Mouse (Mus musculus): ENCODE results near the gene Lmod1. TPM values are rescaled to one million over a fixed set of nuclear protein-coding genes. Genes with fewer than 3 reads are reported as not detected.

The Lmod1 gene
- total RNA-seq, 2 experiments from 2014 or later = 4.5 to 5.3 TPM

DNA sequence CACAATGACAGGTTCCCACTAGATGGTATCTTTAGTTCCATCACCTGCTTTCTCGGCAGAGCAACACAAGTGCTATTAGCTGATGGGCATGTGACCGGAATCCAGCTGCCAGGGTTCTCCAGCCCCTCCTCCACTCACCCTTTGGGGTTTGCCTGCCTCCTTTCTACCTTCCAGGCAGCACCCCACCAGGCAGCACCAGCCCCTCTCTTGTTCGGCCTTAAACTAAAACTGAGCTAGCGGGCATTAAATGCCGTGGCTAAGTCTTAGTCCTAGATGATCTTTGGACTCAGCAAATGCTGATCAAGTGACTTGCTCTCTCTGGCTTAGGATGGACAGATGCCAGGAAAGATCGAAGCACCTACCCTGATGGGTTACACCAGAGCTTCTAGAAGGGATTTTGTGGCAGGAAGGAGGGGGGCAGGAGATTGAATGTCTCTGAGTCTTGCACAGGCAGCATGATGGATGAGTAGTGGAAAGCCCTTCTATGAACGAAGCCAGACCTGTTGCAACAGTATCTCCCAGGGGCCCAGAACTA, 1.2 kb upstream of the Lmod1 start:
- intact Hi-C loops (cut with DNase I) = no loop called here
- no peak for TF ChIP-seq CTCF (IDR thresholded peaks at IDR 0.05)
- peak; percentile 60 for DNase-seq
- H3K4me3 ChIP-seq = no peak overlapping the region
- H3K27ac ChIP-seq = peak overlapping the region; percentile 86

DNA sequence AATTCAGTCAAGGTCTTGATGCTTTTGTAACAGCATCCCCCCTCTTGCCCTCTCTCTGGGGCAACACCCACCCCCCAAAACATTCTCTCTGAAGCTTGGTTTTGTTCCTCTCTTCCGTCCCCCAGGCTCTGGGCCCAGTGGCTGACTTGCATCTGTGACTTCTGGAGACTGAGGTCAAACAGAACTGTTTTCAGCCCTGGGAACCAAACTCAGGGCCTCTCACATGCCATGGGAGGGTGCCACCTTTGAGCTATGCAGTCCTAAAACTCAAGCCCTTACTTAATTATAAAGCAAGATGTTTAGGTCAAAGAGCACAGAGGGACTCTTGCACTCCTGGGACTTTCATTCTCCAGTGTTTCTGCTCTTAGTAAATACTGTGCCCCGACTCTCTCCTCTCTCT, 1.3 kb downstream of the Lmod1 start:
- peak overlapping the region; percentile 69 for H3K4me3 ChIP-seq

GRCm38 (mm10) chr1:135328368-135328767, 3.8 kb downstream of the Lmod1 start:
- DNase-seq = no peak
- no peak for TF ChIP-seq CTCF (IDR thresholded peaks at IDR 0.05)
- peak overlapping the region; percentile 69 for H3K4me3 ChIP-seq
- intact Hi-C loops (cut with DNase I) = no loop called here
- peak overlapping the region; percentile 71 for H3K27ac ChIP-seq

More for the DNA sequence above, 1.3 kb downstream of the Lmod1 start:
- intact Hi-C loops (cut with DNase I) = no loop called here
- DNase-seq = no peak
- no peak for TF ChIP-seq CTCF (IDR thresholded peaks at IDR 0.05)
- peak overlapping the region; percentile 86 for H3K27ac ChIP-seq

GRCm38 (mm10) chr1:135330578-135330977, 6.0 kb downstream of the Lmod1 start:
- intact Hi-C loops (cut with DNase I) = no loop called here
- Histone ChIP-seq H3K4me3 (no peak overlapping the region), H3K27ac (peak overlapping the region; percentile 38; the same call in 1 of the 2 replicates)
- DNase-seq = no peak
- no peak for TF ChIP-seq CTCF (IDR thresholded peaks at IDR 0.05)

- no peak for TF ChIP-seq CTCF (IDR thresholded peaks at IDR 0.05)
- DNase-seq = peak; percentile 69
- 0 out of 2 replicates have a peak overlapping the region, but pooled peaks have one; percentile 2 for H3K4me3 ChIP-seq
- peak overlapping the region; percentile 56 for H3K27ac ChIP-seq
- intact Hi-C loops (cut with DNase I) = no loop called here
These were observed 17.3 kb downstream of the Lmod1 start for GRCm38 (mm10) chr1:135341947-135342346.

DNA sequence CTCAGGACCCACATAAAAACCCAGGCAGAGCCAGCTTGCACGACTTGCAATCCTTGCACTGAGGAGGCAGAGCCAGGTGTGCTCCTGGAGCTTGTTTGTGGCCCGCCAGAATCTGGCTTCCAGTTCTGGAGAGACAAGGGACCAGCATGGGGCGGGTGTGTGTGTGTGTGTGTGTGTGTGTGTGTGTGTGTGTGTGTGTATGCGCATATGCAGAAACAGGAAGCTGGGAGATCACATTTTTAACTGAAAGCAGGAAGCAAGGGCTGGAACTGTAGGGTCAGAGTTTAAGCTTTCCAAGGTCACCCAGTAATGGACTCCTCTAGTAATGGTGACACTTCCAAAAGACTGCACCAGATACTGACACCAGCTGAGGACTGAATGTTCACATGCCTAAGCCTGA, 19.4 kb downstream of the Lmod1 start:
- Histone ChIP-seq H3K4me3 (no peak overlapping the region), H3K27ac (no peak overlapping the region)
- DNase-seq = no peak
- TF ChIP-seq CTCF (IDR thresholded peaks at IDR 0.05) = no peak
- intact Hi-C loops (cut with DNase I) = no loop called here

DNA sequence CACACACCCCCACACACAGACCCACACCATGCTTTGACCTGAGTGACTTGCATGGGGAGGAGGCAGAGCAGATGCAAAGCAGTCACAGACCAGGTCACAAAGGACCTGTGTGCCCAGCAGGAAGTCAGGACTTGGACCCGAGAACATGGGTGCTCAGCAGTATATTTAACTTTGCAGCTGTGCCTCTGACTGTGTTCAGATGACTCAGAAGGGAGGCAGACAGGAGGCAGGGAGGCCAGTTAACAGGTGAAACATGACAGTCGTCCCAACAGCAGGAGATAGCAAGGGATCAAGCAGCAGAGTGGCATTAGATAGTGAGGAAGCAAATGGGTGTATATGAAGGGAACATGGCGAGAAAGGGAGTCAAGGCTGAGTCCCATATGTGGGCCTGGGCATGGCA, 22.3 kb downstream of the Lmod1 start:
- intact Hi-C loops (cut with DNase I) = no loop called here
- Histone ChIP-seq H3K27ac (peak overlapping the region; percentile 62), H3K4me3 (no peak overlapping the region)
- TF ChIP-seq CTCF (IDR thresholded peaks at IDR 0.05) = no peak
- no peak for DNase-seq

DNA sequence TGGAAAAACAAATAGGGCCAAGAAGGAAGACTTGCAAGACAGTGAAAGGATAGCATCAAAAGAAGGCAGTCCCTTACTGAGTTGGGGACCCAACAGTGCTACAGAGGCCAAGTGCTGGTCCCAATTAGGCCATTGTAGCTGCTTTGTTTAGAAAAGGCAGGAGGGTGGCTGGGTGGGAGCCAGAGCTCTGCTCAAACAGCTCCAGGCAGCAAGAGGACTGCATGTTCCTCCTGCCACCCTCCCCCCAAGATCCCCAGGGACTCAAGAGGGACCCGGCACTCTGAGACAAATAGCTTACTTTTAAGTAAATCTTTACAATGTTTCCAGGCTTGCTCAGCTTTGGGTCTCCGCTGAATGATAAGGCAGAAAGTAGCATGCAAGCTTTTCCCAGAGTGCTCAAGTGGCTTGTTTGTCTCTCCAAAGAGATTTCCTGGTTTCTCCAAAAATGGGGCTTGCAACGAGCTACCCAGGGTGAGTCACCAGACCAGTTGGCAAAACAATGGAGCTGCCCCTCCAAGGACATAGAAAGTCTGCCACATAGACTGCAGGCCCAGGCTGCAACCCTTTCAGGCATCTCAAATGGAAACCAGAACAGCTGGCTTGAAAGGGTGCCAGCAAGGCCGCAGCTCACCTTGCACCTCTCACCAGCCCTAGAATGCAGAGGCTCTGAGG, 23.0 kb downstream of the Lmod1 start:
- intact Hi-C loops (cut with DNase I) = no loop called here
- peak; percentile 53 for DNase-seq
- Histone ChIP-seq H3K27ac (peak overlapping the region; percentile 62), H3K4me3 (no peak overlapping the region)
- TF ChIP-seq CTCF (IDR thresholded peaks at IDR 0.05) = no peak

DNA sequence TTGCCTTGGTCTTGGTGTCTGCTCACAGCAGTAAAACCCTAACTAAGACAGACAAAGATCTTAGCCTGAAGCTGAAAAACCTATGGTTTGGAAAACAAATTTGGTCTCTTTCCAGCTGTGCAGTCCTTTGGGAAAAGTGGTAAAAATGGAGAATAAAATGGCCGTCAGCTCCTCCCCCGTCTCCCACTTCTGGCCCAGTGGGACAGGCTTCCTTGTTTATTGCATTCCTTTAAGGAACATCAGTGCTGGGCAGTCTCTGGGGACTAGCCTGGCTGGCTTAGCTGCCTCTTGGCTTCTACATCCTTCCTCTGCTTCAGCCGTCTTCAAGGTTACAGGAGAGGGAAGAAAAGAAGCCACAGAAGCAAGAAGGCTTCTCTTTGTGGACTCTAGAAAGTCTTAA, 27.3 kb downstream of the Lmod1 start:
- H3K27ac ChIP-seq = peak overlapping the region; percentile 75
- DNase-seq = peak; percentile 74
- TF ChIP-seq CTCF (IDR thresholded peaks at IDR 0.05) = no peak
- intact Hi-C loops (cut with DNase I) = no loop called here
- H3K4me3 ChIP-seq = no peak overlapping the region

- H3K4me3 ChIP-seq = no peak overlapping the region
- intact Hi-C loops (cut with DNase I) = no loop called here
- H3K27ac ChIP-seq = peak overlapping the region; percentile 62; the same call in 1 of the 2 replicates
- no peak for TF ChIP-seq CTCF (IDR thresholded peaks at IDR 0.05)
- no peak for DNase-seq
These were observed 34.5 kb downstream of the Lmod1 start for GRCm38 (mm10) chr1:135359071-135359470.

DNA sequence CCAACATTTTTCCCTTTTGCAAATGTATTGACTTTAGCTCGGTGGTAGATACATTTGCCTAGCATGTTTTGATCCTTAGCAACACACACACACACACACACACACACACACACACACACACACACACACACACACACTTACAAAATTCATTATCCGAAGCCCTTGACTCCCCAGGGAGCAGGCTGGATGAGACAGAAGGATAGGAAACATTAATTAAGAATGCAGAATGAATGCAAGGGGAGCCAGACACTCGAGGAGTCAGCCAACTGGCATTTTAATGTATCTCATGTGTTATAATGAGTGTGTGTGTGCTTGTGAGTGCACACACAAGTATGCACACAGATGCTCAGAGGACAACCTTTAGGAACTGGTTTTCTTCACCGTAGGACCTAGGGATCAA, 36.9 kb downstream of the Lmod1 start:
- H3K27ac ChIP-seq = no peak overlapping the region
- no peak for TF ChIP-seq CTCF (IDR thresholded peaks at IDR 0.05)
- no peak for DNase-seq
- H3K4me3 ChIP-seq = no peak overlapping the region
- intact Hi-C loops (cut with DNase I) = no loop called here

- TF ChIP-seq CTCF (IDR thresholded peaks at IDR 0.05) = peak; percentile 24; the same call in 1 of the 2 replicates
- no peak overlapping the region for H3K4me3 ChIP-seq
- intact Hi-C loops (cut with DNase I) = no loop called here
- DNase-seq = no peak
- no peak overlapping the region for H3K27ac ChIP-seq
These were observed 37.5 kb downstream of the Lmod1 start for GRCm38 (mm10) chr1:135362115-135362514.

GRCm38 (mm10) chr1:135363446-135363845, 38.8 kb downstream of the Lmod1 start:
- no peak for TF ChIP-seq CTCF (IDR thresholded peaks at IDR 0.05)
- DNase-seq = no peak
- Histone ChIP-seq H3K4me3 (no peak overlapping the region), H3K27ac (no peak overlapping the region)
- intact Hi-C loops (cut with DNase I) = no loop called here

GRCm38 (mm10) chr1:135366380-135366779, 41.8 kb downstream of the Lmod1 start:
- intact Hi-C loops (cut with DNase I) = loop anchor here (5.0 kb wide), 3 partner anchors 54 to 214 kb away; partner anchors contain the start of genes Rnpep and Timm17a
- H3K27ac ChIP-seq = peak overlapping the region; percentile 83
- TF ChIP-seq CTCF (IDR thresholded peaks at IDR 0.05) = no peak
- DNase-seq = no peak
- H3K4me3 ChIP-seq = no peak overlapping the region

Measured in gastrocnemius, adult 2 months (tissue).